Mouse (Mus musculus) hindbrain, embryonic 13.5 days (tissue): ENCODE measurements at regions not wholly inside any gene's neighbourhood (a gene's known extent, or its start where the extent isn't known, plus 50 kb on each side); places are given as distances from the start of the nearest gene placed in this dataset.
"Not testable (repeated sequence)": the region's sequence is repeated elsewhere in the genome, so short reads cannot be mapped to it uniquely, and the experiment has no call there.

Source experiments
- ATAC-seq: fragments of 200-750 bp; cut with Nextera tagmentation; 2 replicates; pipeline ENCODE4 v1.8.0; 2017; ENCODE audit warnings: moderate TSS enrichment; ENCODE audit not compliant: low FRiP score
- H3K27ac ChIP-seq: fragments of 300-500 bp; sonication (generic); 2 replicates; pipeline ENCODE4 v1.5.1; 2015; ENCODE audit warnings: inconsistent platforms, mild to moderate bottlenecking, moderate library complexity
- H3K27me3 ChIP-seq: fragments of 300-500 bp; sonication (generic); 2 replicates; pipeline ENCODE4 v1.6.1; 2015; ENCODE audit warnings: mild to moderate bottlenecking, inconsistent platforms
- H3K36me3 ChIP-seq: fragments of 300-500 bp; sonication (generic); 2 replicates; pipeline ENCODE4 v1.6.1; 2015; ENCODE audit warnings: mild to moderate bottlenecking, inconsistent platforms
- H3K4me1 ChIP-seq: fragments of 300-500 bp; sonication (generic); replicated peaks from 2 replicates; pipeline ENCODE4 v1.6.1; 2015; ENCODE audit warnings: inconsistent platforms
- H3K4me2 ChIP-seq: fragments of 300-500 bp; sonication (generic); 2 replicates; pipeline ENCODE4 v1.6.1; 2015; ENCODE audit warnings: inconsistent platforms, mild to moderate bottlenecking, moderate library complexity
- H3K4me3 ChIP-seq: fragments of 300-500 bp; sonication (generic); 2 replicates; pipeline ENCODE4 v1.5.1; 2015; ENCODE audit warnings: mild to moderate bottlenecking, inconsistent platforms
- H3K9ac ChIP-seq: fragments of 300-500 bp; sonication (generic); 2 replicates; pipeline ENCODE4 v1.6.1; 2015; ENCODE audit warnings: mild to moderate bottlenecking, inconsistent platforms
- H3K9me3 ChIP-seq: fragments of 300-500 bp; sonication (generic); 2 replicates; pipeline ENCODE4 v1.6.1; 2016; ENCODE audit warnings: inconsistent platforms
- WGBS: fragments of 180-500 bp; shearing (Covaris S2); methylation state at CpG from one replicate; pipeline ENCODE4 v1.1.7; 2015; 5-methylcytosine and 5-hydroxymethylcytosine counted together

DNA sequence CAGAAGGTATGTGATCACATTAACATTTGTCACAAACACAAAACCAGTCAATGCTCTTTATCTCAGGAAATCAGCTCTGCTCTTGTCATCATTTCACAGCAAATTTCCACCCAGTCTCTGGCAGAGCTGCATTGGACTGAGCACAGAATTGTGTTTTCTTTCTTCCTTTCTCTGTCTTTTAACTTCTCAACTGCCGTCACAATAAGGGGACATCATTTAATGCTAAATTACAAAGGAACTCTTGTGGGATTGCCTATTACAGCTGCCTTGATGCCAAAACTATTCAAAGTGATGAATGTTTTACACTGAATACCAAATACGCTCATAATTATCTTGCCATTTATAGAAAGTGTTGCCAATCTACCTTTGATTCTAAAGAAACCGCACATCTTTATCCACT, 424.9 kb upstream of the Fign start:
- 43% methylated on average over 3 of the region's 3 CpGs for WGBS
- H3K27ac ChIP-seq, result no peak overlapping the region

DNA sequence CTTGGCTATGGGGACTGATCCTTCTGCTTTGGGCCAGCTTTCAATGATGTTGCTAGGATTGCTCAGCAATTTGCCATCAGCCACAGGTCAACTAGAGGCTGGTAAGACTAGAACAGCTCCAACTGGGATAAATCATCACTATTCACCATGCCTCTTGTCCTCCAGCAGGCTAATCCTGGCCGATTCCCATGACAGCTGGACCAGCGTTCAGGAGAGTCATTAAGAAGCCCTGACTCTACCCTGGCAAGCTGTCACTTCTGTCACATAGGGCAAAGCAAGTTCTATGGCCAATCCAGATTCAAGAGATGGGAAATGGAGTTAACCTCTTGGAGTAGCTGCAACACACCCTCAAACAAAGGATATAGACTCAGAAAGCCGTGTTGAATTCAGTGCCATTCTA, 424.4 kb upstream of the Fign start:
- Histone ChIP-seq H3K4me3 (no peak overlapping the region), H3K9ac (no peak overlapping the region), H3K9me3 (no peaks in the 10 kb centered on the region), H3K4me2 (no peak overlapping the region), H3K27me3 (no peaks in the 10 kb centered on the region), H3K27ac (no peak overlapping the region), H3K4me1 (peaks cover 10% of the 10 kb centered on the region; the same call in 1 of the 2 replicates), H3K36me3 (no peaks in the 10 kb centered on the region)
- peak; percentile 24; the same call in 1 of the 2 replicates for ATAC-seq
- 49% methylated on average over 3 of the region's 3 CpGs for WGBS

More for the DNA sequence above, 424.9 kb upstream of the Fign start:
- Histone ChIP-seq H3K9ac (no peak overlapping the region), H3K4me1 (peaks cover 10% of the 10 kb centered on the region; the same call in 1 of the 2 replicates), H3K27me3 (no peaks in the 10 kb centered on the region), H3K4me3 (no peak overlapping the region), H3K9me3 (no peaks in the 10 kb centered on the region), H3K4me2 (no peak overlapping the region), H3K36me3 (no peaks in the 10 kb centered on the region)
- no peak for ATAC-seq

DNA sequence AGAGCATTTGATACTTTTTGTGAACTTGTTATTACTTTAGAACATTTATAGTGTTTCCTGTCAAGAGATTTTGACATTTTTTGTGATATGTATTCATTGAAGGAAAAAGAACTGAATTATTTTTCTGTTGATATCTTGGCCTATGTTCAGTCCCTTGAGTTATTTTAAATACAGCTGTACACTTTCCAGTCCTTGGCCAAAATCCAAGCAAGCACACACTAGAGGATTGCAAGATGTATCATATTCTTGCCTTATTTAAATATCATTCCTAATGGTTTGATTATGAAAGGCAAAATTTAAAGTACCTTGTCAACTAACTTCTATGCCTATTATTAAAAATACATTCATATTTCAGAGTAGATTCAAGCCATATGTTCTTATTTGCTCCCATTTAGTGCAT, 397.9 kb upstream of the Fign start:
- H3K27me3 ChIP-seq, result no peaks in the 10 kb centered on the region
- no peak overlapping the region for H3K9ac ChIP-seq
- no peaks in the 10 kb centered on the region for H3K9me3 ChIP-seq
- no peak overlapping the region for H3K27ac ChIP-seq
- H3K4me1 ChIP-seq, result no peaks in the 10 kb centered on the region
- no peak for ATAC-seq
- H3K36me3 ChIP-seq, result no peaks in the 10 kb centered on the region
- no peak overlapping the region for H3K4me2 ChIP-seq
- H3K4me3 ChIP-seq, result no peak overlapping the region

DNA sequence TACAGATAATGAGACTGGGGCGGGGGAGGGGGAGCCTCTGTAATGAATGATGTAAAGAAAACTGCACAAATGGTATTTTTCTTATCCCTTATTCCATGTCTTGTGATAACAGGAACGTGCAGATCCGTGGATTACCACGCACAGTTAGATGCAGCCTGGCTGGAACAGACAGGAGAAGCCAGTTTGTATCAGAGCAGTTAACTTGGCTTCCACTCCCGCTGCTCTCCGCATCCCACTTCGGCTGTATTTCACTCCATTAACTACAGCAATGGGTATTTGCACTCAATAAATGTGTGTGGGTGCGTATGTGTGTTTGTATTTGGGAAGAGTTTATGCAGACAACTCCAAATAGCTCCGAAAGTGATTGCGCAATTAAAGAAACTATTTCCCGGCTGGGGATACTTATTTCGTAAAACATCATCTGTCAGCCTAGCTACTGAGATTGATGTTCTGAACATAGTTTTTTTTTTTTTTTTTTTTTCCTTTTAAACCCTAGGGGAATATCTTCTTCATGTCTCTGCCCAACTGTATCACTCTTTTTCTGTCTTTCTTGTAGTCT, 368.7 kb upstream of the Fign start:
- Histone ChIP-seq H3K4me1 (peaks cover 24% of the 10 kb centered on the region), H3K9me3 (no peaks in the 10 kb centered on the region), H3K4me3 (no peak overlapping the region), H3K9ac (no peak overlapping the region), H3K4me2 (no peak overlapping the region), H3K27me3 (no peaks in the 10 kb centered on the region), H3K36me3 (no peaks in the 10 kb centered on the region), H3K27ac (no peak overlapping the region)
- WGBS, result 74% methylated on average over 12 of the region's 12 CpGs
- 0 out of 2 replicates have a peak, but pooled peaks have one; percentile 13 for ATAC-seq

DNA sequence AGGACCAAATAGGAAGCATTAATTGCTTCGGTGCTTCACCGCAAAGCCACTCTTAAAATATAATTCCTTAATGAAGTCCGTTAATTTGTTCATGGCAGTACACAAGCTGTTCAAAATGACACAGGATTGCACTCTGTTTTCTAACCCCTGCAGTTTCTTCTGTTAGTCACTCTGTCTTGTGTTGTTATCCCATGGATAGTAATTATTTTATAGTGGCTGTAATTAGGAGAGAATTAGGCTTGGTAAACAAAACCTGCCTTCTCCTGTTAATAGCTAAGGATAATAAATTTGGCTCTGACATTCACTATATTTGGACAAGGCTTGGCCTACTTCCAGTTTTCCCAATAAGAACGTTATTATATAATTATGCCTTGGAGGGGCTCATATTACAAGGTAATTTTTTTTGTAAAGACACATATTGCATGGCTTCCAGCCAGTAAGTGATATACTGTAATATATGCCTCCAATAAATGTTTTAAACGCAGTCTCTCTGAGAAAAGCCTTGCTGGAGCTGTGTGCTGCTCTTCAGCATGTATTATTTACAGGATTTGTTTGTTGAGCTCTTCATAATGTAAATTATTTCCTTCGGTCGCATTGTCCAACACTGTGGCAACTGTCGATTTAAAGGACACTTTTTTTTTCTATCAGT, 364.8 kb upstream of the Fign start:
- no peaks in the 10 kb centered on the region for H3K36me3 ChIP-seq
- ATAC-seq, result peak; percentile 73
- no peak overlapping the region for H3K9ac ChIP-seq
- H3K4me2 ChIP-seq, result no peak overlapping the region
- H3K4me3 ChIP-seq, result no peak overlapping the region
- H3K4me1 ChIP-seq, result peaks cover 18% of the 10 kb centered on the region
- no peaks in the 10 kb centered on the region for H3K27me3 ChIP-seq
- H3K27ac ChIP-seq, result peak overlapping the region; percentile 30; the same call in 1 of the 2 replicates
- 59% methylated on average over 8 of the region's 8 CpGs for WGBS
- H3K9me3 ChIP-seq, result no peaks in the 10 kb centered on the region

DNA sequence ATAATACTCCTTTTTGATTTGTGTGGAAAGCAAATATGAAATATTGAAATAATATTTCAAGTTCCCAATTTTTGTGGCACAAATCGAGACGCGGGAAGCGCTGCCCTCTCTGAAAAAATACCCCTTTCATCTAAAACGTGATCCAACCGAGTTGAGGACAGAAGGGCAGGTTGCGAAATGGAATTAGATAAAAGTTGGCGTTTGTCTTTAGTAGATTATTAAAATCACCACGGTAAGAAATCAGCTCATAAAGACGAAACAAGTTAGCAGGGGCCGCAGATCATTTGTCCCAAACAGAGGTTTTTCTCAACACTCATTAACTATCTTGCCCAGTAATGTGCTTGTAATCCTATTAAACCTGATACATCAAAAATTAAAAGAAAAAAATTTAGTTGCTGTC, 364.2 kb upstream of the Fign start:
- Histone ChIP-seq H3K27me3 (no peaks in the 10 kb centered on the region), H3K4me2 (no peak overlapping the region), H3K9ac (no peak overlapping the region), H3K9me3 (no peaks in the 10 kb centered on the region), H3K36me3 (no peaks in the 10 kb centered on the region), H3K27ac (peak overlapping the region; percentile 30), H3K4me1 (peaks cover 18% of the 10 kb centered on the region), H3K4me3 (no peak overlapping the region)
- 81% methylated on average over 11 of the region's 11 CpGs for WGBS
- no peak for ATAC-seq

DNA sequence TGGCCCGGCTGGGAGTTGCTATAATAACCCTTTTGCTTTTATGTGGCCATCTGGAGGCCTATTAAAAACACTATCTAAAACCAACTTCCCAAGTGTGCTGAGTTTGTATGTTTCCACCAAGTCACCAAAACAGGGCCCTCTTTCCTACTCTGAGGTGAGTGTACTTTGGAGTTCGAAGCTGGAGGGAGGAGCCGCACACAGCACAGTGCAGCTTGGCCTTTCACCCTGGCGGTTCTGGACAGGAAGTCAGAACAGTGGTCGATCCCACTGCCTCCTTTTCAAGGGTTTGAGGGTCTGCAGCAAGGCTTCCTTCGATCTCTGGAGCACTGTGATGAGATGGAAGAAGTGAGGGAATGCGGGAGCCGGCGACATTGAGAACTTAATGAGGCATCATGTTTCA, 363.8 kb upstream of the Fign start:
- 81% methylated on average over 9 of the region's 9 CpGs for WGBS

DNA sequence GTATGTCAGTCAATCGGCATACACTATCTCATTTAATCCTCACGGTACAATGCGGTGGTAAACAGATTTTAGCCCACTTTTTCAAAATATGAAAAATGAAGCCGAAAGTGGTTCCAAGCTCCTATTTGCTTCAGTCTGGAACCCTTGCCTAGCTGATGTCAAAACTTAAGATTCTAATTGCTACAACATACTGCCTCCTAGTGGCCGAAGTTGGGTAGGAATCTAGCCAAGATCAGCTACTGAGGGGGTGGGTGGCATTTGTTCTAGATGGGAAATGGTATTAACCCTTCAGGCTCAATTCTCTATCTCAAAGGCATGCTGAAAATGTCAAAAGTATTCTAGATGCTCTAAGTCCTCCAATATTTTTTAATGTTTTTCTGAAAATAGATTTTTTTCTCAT, 360.3 kb upstream of the Fign start:
- Histone ChIP-seq H3K4me3 (no peak overlapping the region), H3K9me3 (no peaks in the 10 kb centered on the region), H3K4me2 (no peak overlapping the region), H3K27me3 (no peaks in the 10 kb centered on the region), H3K9ac (no peak overlapping the region), H3K36me3 (no peaks in the 10 kb centered on the region), H3K4me1 (peaks cover 10% of the 10 kb centered on the region), H3K27ac (no peak overlapping the region)
- no peak for ATAC-seq
- 68% methylated on average over 5 of the region's 5 CpGs for WGBS

More for the DNA sequence above, 363.8 kb upstream of the Fign start:
- H3K27ac ChIP-seq, result peak overlapping the region; percentile 30
- H3K9me3 ChIP-seq, result no peaks in the 10 kb centered on the region
- H3K4me3 ChIP-seq, result no peak overlapping the region
- H3K4me2 ChIP-seq, result no peak overlapping the region
- H3K9ac ChIP-seq, result no peak overlapping the region
- no peaks in the 10 kb centered on the region for H3K27me3 ChIP-seq
- no peaks in the 10 kb centered on the region for H3K36me3 ChIP-seq
- H3K4me1 ChIP-seq, result peaks cover 18% of the 10 kb centered on the region
- ATAC-seq, result no peak

DNA sequence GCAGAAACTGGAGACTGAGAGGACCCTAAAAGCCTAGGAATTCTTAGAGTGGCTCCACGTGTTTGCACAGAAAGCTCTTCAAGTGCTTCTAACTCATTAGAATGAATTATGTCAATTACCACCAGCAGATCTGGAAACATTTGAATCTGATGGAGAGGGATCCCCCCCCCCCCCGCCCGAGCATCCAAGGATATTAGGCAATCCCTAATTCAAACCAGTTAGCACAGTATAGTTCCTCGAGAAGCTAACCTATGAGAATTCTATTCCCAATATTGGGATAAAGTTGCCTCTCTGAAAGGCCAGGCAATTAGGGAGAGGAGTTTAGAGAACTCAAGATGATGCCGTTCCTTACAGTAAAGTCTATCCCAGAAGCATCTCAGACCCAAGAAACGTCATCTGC, 354.9 kb upstream of the Fign start:
- 37% methylated on average over 6 of the region's 6 CpGs for WGBS
- no peaks in the 10 kb centered on the region for H3K36me3 ChIP-seq
- H3K27me3 ChIP-seq, result no peaks in the 10 kb centered on the region
- H3K27ac ChIP-seq, result no peak overlapping the region
- H3K9me3 ChIP-seq, result no peaks in the 10 kb centered on the region
- H3K4me3 ChIP-seq, result no peak overlapping the region
- H3K4me2 ChIP-seq, result no peak overlapping the region
- ATAC-seq, result 0 out of 2 replicates have a peak, but pooled peaks have one; percentile 8
- no peak overlapping the region for H3K9ac ChIP-seq
- H3K4me1 ChIP-seq, result peaks cover 12% of the 10 kb centered on the region

DNA sequence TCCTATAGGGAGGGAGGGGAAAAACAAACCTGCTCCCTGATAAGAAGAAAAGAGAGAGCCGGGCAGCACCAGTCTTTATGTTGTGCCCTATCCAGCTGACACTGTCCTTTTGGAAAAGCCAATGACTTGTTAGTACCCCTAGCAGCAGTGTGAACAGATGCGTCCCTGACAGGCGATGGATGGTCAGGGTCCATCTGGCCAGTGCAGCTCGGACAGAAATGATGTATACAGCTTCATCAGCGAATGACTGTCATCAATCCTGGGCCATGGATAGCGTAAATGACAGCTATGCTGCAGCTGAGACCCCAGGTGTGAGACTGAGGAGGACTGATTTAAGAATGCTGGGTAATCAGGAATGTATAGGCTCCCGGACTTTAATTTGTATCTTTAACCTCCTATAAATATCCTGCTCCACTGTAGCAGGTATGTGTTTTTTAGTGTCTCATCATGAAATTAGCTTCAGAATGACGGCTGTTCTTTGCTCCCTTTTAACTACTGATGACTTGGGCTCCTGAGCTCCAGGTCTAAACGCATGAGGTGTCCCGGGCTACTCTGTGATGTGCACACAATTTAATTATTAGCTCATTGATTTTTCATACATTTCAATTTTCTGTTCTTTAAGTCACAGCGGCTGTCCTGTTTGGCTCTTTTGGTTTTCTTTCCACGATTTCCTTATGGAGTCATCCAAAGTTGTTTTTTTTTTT, 353.9 kb upstream of the Fign start:
- H3K36me3 ChIP-seq, result no peaks in the 10 kb centered on the region
- peaks cover 12% of the 10 kb centered on the region for H3K4me1 ChIP-seq
- H3K4me3 ChIP-seq, result no peak overlapping the region
- no peaks in the 10 kb centered on the region for H3K27me3 ChIP-seq
- WGBS, result 29% methylated on average over 12 of the region's 12 CpGs
- H3K9ac ChIP-seq, result 0 out of 2 replicates have a peak overlapping the region, but pooled peaks have one; percentile 24
- peak; percentile 89 for ATAC-seq
- H3K27ac ChIP-seq, result peak overlapping the region; percentile 65
- H3K4me2 ChIP-seq, result peak overlapping the region; percentile 40
- H3K9me3 ChIP-seq, result no peaks in the 10 kb centered on the region

DNA sequence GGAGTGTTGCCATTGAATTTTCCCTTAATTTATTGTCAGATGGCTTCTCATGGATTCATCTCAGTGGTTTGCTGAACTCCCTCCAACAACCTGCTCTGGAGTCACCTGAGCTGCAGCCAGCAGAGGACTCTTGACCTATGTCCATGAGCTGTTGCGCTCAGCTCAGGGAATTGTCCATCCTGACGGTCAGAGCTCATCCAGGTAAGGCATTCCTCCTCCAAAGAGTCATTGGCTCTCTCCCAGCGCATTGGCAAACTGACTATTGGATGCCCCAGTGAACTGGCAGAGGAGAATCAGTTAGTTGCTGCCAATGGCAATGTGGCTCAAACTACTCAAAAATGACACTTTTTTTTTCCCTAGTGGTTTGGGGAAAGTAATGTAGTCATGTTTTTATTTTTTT, 345.3 kb upstream of the Fign start:
- Histone ChIP-seq H3K36me3 (no peaks in the 10 kb centered on the region), H3K4me1 (no peaks in the 10 kb centered on the region), H3K27ac (no peak overlapping the region), H3K27me3 (no peaks in the 10 kb centered on the region), H3K4me2 (no peak overlapping the region), H3K4me3 (no peak overlapping the region), H3K9ac (no peak overlapping the region), H3K9me3 (no peaks in the 10 kb centered on the region)
- WGBS, result 90% methylated on average over 3 of the region's 3 CpGs
- no peak for ATAC-seq

DNA sequence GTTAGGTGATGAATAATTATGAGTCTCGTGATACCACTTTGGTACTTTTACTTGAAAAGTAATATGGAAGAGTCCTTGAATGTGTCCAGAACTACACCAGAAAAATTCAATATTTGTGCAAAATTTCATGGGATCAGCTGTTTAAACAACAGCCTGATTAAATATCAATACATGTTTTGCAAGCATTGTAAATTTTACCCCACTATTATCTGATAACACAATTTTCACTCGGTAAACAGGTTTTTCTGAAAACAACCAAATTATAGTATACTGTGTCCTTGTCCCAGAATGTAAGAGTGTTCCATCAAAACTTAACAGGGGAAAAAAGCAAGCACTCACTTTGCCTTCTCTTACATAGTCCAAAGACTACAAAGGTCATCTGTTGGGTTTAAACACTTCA, 343.1 kb upstream of the Fign start:
- Histone ChIP-seq H3K36me3 (no peaks in the 10 kb centered on the region), H3K4me2 (no peak overlapping the region), H3K9ac (no peak overlapping the region), H3K27me3 (no peaks in the 10 kb centered on the region), H3K4me3 (no peak overlapping the region), H3K4me1 (no peaks in the 10 kb centered on the region), H3K27ac (no peak overlapping the region), H3K9me3 (no peaks in the 10 kb centered on the region)
- ATAC-seq, result no peak
- WGBS, result 83% methylated on average over 2 of the region's 2 CpGs

DNA sequence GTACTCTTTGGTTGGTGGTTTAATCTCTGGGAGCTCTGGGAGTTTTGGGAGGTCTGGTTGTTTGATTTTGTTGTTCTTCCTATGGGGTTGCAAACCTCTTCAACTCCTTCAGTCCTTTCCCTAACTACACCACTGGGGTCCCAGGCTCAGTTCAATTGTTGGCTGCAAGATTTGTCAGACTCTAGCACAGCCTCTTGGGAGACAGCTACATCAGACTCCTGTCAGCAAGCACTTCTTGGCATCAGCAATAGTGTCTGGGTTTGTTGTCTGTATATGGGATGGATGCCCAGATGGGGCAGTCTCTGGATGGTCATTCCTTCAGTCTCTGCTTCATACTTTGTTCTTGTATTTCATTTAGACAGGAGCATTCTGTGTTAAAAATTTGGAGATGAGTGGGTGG, 319.3 kb upstream of the Fign start:
- H3K27me3 ChIP-seq, H3K4me2 ChIP-seq, H3K27ac ChIP-seq, H3K36me3 ChIP-seq, H3K9ac ChIP-seq, ATAC-seq, H3K4me3 ChIP-seq, H3K9me3 ChIP-seq, H3K4me1 ChIP-seq: not testable (repeated sequence)
